Mouse (Mus musculus): ENCODE measurements around the gene Meis1.

Gene Meis1

GRCm38 (mm10) chr11:18944972-18945625 is 73.7 kb downstream of the Meis1 start:
- DNase-seq = no peak

DNA sequence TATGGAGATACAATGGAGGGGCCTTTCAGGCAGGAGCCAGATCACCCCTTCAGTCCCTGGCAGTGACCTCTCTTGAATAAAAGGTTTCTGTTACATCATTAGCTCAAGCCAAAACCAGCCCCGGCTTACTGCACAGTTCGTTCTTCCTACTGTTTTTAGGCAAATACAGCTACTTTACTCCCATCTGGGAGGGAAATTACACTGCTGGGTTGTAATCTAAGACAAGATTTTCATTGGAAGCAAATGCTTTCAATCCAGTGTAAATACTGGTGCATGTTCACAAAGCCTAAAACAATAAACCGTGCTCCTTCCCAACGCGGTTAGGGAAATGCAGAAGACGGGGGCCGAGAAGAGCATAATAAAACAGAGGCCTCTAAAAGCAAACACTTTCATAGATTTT is 74.6 kb downstream of the Meis1 start:
- DNase-seq = no peak

DNA sequence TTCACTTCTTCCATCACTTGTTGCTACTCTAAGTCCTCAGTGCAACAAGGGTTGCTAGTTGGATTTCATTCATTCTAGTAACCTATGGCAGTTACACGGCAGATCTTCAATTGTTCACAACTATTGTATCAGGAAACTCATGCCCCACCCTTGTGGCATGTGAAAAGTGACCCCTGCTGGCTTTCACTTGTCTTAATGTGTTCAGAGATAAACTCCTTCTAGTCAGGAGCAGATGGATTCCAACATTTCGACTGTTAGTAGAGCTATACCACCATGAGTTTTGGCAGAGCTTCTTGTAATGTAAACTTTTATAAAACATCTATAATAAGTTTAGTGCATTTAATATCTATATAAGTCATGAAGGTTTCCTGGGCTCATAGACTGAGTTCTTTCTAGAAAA is 75.8 kb downstream of the Meis1 start:
- DNase-seq = no peak

GRCm38 (mm10) chr11:18940916-18941315 is 77.9 kb downstream of the Meis1 start:
- DNase-seq = peak; percentile 52

GRCm38 (mm10) chr11:18934921-18935320 is 83.9 kb downstream of the Meis1 start:
- no peak for DNase-seq

GRCm38 (mm10) chr11:18931001-18931874 is 87.5 kb downstream of the Meis1 start:
- DNase-seq = no peak

DNA sequence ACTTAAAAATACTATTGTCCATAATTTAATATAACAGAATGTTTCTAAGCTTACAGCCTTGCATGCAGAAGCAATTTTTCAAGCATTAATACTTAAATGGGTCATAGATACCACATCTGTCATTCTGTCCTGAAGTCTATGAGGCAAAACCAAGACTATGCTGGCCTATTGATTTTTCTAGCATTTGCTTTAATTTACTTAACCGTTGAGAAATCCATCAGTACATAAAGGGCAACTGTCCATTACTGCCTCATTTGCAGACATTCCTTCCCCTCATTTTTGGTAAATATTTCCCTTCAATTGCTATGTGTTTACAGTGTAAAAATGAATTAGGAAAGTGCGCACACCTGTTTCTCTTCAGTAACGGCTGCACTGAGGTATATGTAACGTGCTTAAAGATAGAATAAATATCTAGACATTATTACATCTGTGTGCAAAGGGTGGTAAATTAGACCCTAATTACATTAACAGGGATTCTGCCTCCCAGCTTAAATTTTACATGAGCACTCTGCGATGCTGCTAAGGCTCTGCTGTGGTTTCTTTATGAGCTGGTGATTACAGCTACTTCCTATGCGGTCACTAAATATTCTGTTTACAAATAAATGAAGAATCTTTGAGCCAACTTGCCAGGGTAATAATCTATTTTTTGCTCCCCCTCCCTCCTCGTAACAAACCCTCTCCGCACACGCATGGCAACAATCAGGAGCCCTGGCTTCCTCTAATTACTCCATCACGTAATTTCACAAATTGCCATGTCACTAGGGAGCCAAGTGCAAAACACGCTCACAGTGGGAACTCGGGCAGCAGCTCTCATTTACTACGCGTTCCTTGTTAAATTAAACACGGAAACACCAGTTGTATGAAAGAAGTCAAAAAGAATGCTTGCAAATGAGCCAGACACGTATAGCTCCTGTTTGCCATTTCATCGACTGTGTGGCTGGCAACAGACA is 88.7 kb downstream of the Meis1 start:
- no peak for DNase-seq

DNA sequence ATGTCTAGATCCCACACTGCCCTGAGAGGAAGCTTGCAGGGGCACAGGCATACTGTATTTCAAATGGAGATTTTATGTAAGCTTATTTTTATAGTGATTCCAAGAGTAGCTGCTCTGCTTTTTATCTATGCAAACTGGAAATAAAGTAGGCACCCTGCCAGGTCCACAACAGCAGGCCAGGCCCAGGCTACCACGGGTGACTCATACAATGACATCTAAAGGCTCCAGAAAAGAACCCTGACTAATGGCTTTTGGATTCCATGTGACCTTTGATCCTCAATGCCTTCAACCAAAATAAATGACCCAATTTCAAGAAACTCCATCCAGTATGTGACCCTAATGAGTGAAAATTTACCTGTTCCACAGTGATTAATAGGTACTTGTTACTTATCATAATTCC is 91.4 kb downstream of the Meis1 start:
- peak; percentile 54 for DNase-seq

GRCm38 (mm10) chr11:18926798-18927197 is 92.0 kb downstream of the Meis1 start:
- DNase-seq = no peak

DNA sequence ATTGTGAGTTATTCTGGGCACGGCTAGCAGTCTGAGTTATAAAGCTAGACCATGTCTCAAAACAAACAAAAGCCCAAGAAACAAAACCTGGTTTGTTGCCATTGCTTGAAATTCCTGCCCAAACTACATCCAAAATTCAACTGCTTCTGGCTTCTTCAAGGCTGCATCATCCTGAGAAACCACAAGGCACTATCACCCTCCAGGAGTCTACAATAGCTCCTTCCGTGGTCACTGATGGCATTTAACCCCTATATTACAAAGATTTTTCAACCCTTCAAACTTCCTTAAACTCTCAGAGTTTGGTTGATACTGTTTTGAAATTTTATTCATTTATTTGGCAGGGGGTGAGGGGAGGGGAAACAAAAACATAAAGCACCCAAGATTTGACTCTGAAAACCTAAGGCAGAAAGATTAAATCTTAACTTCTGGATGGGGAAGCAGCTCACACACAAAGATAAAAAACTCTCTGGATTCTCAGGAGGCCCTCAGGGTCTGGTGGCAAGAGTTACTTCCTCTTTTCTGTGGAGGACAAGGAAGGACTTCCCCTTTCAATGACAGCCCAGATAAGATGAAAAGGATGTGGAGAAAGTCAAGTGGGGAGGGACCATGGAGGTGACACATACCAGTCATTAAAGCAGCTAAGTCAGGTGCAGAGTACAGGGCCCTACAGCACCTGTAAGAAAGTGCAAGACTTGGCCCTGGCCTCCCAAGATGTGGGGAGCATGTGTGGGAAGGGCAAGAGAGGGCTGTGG is 94.0 kb downstream of the Meis1 start:
- DNase-seq = no peak

GRCm38 (mm10) chr11:18923274-18923673 is 95.5 kb downstream of the Meis1 start:
- DNase-seq = no peak

GRCm38 (mm10) chr11:18920651-18921050 is 98.1 kb downstream of the Meis1 start:
- no peak for DNase-seq

DNA sequence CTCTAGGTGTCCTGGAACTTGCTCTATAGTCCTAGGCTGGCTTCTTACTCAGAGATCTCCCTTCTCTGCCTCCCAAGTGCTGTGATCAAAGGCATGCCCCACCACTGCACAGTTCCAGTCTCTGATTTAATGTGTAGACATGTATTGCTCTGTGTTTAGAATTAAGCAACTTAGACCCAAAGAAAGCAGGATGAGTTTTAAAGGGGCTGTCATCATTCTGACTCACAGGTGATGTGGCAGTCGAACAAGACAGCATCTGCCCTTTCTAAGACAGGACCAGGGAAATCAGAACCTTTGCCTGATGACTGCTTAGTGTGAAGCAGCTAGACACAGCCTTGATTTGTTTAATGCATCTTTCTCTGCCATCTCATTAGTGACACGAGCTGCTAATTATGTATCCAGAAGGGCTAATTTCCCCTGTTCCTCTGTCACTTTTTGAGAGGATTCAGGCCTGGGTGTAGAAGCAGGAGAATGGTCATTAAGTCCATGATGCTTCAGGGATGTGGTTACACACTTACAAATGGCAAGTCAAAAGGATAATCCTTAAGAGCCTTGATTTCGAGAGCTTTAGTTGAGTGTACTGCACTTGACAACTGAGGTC is 99.5 kb downstream of the Meis1 start:
- no peak for DNase-seq

DNA sequence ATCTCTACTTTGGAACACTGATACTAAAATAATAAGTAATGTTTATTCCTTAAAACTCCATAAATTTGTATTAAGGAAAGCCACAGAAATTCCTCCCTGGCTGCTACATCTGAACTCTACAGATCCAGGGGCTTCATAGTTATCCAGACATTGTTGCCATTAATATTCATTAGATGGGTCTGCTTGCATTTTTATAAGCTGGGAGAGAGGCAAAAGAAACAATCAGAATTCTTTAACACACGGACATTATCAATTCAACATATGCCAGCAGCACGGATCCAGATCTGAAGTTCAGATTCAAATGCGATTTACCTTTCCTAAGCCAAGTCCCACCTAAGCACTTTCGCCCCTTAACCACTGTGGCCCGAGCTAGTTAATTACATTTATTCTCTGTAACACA is 100.9 kb downstream of the Meis1 start:
- no peak for DNase-seq

- no peak for DNase-seq
These were observed 105.5 kb downstream of the Meis1 start for GRCm38 (mm10) chr11:18913251-18913650.

DNA sequence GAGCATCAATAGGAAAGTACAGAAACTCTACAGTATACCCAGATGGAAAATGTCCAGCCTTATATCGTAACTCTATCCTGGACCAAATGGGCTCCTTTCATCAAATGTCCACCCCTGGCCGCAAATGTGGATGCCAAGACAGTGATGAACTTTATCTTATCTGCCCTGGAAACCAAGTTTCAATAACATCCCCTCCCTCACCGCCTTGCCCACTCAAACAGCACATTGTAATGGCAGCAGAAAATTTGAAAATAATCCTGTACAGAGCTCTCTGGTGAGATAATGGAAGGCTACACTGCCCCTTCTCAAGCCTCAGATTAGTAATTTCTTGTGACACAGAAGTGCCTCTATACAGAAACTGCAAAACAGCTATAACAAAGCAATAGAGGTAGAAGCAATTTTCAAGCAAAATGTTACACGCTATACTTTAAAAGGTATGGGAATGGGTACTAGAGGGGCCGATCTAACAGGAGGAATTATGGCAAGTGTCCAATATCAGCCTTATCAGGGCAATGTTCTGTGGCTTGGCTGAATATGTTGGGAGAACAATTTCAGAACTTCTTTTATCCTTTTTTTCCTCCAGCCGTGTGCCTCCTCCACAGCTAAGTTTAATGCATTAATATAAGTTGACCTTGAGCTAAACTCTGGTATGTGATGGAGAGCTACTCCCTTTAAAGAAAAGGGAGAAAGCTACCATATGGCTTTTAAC is 106.3 kb downstream of the Meis1 start:
- DNase-seq = no peak

DNA sequence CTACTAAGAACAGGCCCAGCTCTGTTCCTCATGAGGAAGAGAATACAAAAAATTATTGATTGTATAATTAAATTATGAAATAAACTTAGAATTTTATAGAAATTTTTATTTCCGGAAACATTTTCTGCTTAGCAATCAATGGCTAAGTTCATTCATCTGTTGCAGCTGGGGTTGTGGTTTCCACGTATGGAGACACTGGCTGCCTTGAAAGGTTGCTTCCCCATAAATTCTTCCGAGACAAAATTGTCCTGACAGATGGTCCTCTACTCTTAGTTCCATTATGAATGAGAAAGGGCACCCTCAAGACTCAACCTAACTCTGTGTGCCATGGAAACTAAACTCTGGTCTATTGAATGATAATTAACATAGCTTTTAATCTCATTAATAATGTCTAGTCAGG is 111.9 kb downstream of the Meis1 start:
- DNase-seq = no peak

GRCm38 (mm10) chr11:18905431-18905830 is 113.4 kb downstream of the Meis1 start:
- no peak for DNase-seq

DNA sequence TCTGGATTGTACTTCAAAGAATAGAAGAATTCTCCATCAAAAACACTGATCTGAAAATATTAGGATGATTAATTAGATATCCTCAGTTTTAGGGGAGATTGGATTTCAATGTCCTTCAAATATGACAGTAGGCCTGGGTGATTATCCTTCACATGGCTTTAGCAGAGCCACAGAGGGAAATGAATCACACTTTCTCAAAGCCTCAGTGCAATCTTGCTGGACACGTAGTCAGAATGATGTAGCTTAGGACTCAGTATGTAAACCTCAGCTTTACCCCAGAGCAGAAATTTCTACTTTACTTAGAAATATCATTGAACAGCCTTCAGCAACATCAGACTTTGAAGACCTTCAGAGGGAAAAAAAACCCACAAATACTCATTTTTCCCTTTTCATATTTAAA is 113.9 kb downstream of the Meis1 start:
- no peak for DNase-seq

- DNase-seq = no peak
These were observed 114.5 kb downstream of the Meis1 start for GRCm38 (mm10) chr11:18904285-18904684.

GRCm38 (mm10) chr11:18900489-18900888 is 118.3 kb downstream of the Meis1 start:
- no peak for DNase-seq
